Mouse (Mus musculus): Measurements from ENCODE around the gene Gm10273. TPM values are rescaled to one million over a fixed set of nuclear protein-coding genes. Genes with fewer than 3 reads are reported as not detected.

Gene Gm10273
- polyA plus RNA-seq, 1 experiment, result 10.3 TPM

GRCm38 (mm10) chr10:59354120-59354519, 41.3 kb upstream of the Gm10273 start:
- Histone ChIP-seq H3K79me2 (ENCODE audit: control insufficient read depth, insufficient read depth) (no peaks in the 10 kb centered on the region), H3K27me3 (ENCODE audit: control insufficient read depth, insufficient read depth, insufficient read length) (no peaks in the 10 kb centered on the region)
- no peak for TF ChIP-seq MYOG (IDR thresholded peaks at IDR 0.05; ENCODE audit: control insufficient read depth in 1 of 3, insufficient read depth in 1 of 3, insufficient read length in 2 of 3, low read depth in 2 of 3)
- no peak for TF ChIP-seq POLR2A (IDR thresholded peaks at IDR 0.05; ENCODE audit: insufficient read length, low read depth)
- TF ChIP-seq USF1 (IDR thresholded peaks at IDR 0.05; ENCODE audit: low read depth), result no peak
- no peak for TF ChIP-seq CEBPB (IDR thresholded peaks at IDR 0.05; ENCODE audit: insufficient read depth, poor library complexity, severe bottlenecking)
- no peak for TF ChIP-seq MAX (IDR thresholded peaks at IDR 0.05; ENCODE audit: low read depth)
- TF ChIP-seq MYOD1 (IDR thresholded peaks at IDR 0.05; ENCODE audit: control insufficient read depth in 1 of 3, insufficient read length in 2 of 3, low read depth in 2 of 3), result no peak

GRCm38 (mm10) chr10:59355020-59355419, 40.4 kb upstream of the Gm10273 start:
- H3K27me3 ChIP-seq (ENCODE audit: control insufficient read depth, insufficient read depth, insufficient read length), result no peaks in the 10 kb centered on the region
- TF ChIP-seq POLR2AphosphoS2 (IDR thresholded peaks at IDR 0.05; ENCODE audit: insufficient read length, low read depth) (no peak), USF1 (IDR thresholded peaks at IDR 0.05; ENCODE audit: low read depth) (no peak), CEBPB (IDR thresholded peaks at IDR 0.05; ENCODE audit: insufficient read depth, poor library complexity, severe bottlenecking) (no peak), E2F4 (IDR thresholded peaks at IDR 0.05; ENCODE audit: insufficient read depth) (no peak), MYOD1 (IDR thresholded peaks at IDR 0.05; ENCODE audit: control insufficient read depth in 1 of 3, insufficient read length in 2 of 3, low read depth in 2 of 3) (no peak), MAX (IDR thresholded peaks at IDR 0.05; ENCODE audit: low read depth) (no peak), POLR2A (IDR thresholded peaks at IDR 0.05; ENCODE audit: insufficient read length, low read depth) (no peak), REST (IDR thresholded peaks at IDR 0.05; ENCODE audit: insufficient read depth, insufficient read length) (no peak), MYOG (IDR thresholded peaks at IDR 0.05; ENCODE audit: control insufficient read depth in 1 of 3, insufficient read depth in 1 of 3, insufficient read length in 2 of 3, low read depth in 2 of 3) (no peak), TCF3 (IDR thresholded peaks at IDR 0.05; ENCODE audit: insufficient read length, low read depth) (no peak), SRF (IDR thresholded peaks at IDR 0.05; ENCODE audit: control insufficient read depth, insufficient read length, low read depth) (no peak), TCF12 (IDR thresholded peaks at IDR 0.05; ENCODE audit: insufficient read depth, poor library complexity, severe bottlenecking) (no peak)
- peaks cover 79% of the 10 kb centered on the region for H3K36me3 ChIP-seq (ENCODE audit: control insufficient read depth, insufficient read depth)
- no peaks in the 10 kb centered on the region for H3K79me2 ChIP-seq (ENCODE audit: control insufficient read depth, insufficient read depth)
- no peak overlapping the region for H3ac ChIP-seq (ENCODE audit: control insufficient read depth, insufficient read length)
- H3K4me3 ChIP-seq, result no peak overlapping the region
- H3K4me2 ChIP-seq (ENCODE audit: low read depth), result no peak overlapping the region

More at GRCm38 (mm10) chr10:59354120-59354519, 41.3 kb upstream of the Gm10273 start:
- Histone ChIP-seq H3ac (ENCODE audit: control insufficient read depth, insufficient read length) (no peak overlapping the region), H3K4me2 (ENCODE audit: low read depth) (no peak overlapping the region), H3K4me3 (no peak overlapping the region), H3K36me3 (ENCODE audit: control insufficient read depth, insufficient read depth) (peaks cover 80% of the 10 kb centered on the region)

GRCm38 (mm10) chr10:59358744-59359143, 36.7 kb upstream of the Gm10273 start:
- Histone ChIP-seq H3K79me2 (ENCODE audit: control insufficient read depth, insufficient read depth) (no peaks in the 10 kb centered on the region), H3K36me3 (ENCODE audit: control insufficient read depth, insufficient read depth) (peaks cover 74% of the 10 kb centered on the region), H3ac (ENCODE audit: control insufficient read depth, insufficient read length) (no peak overlapping the region), H3K4me3 (no peak overlapping the region), H3K4me2 (ENCODE audit: low read depth) (no peak overlapping the region), H3K27me3 (ENCODE audit: control insufficient read depth, insufficient read depth, insufficient read length) (no peaks in the 10 kb centered on the region)
- TF ChIP-seq MYOD1 (IDR thresholded peaks at IDR 0.05; ENCODE audit: control insufficient read depth in 1 of 3, insufficient read length in 2 of 3, low read depth in 2 of 3) (no peak), USF1 (IDR thresholded peaks at IDR 0.05; ENCODE audit: low read depth) (no peak), POLR2A (IDR thresholded peaks at IDR 0.05; ENCODE audit: insufficient read length, low read depth) (no peak), TCF12 (IDR thresholded peaks at IDR 0.05; ENCODE audit: insufficient read depth, poor library complexity, severe bottlenecking) (no peak), E2F4 (IDR thresholded peaks at IDR 0.05; ENCODE audit: insufficient read depth) (no peak), POLR2AphosphoS2 (IDR thresholded peaks at IDR 0.05; ENCODE audit: insufficient read length, low read depth) (no peak), MAX (IDR thresholded peaks at IDR 0.05; ENCODE audit: low read depth) (no peak)

- no peak overlapping the region for H3ac ChIP-seq (ENCODE audit: control insufficient read depth, insufficient read length)
- no peak overlapping the region for H3K4me2 ChIP-seq (ENCODE audit: low read depth)
- no peak overlapping the region for H3K4me3 ChIP-seq
- no peaks in the 10 kb centered on the region for H3K79me2 ChIP-seq (ENCODE audit: control insufficient read depth, insufficient read depth)
- TF ChIP-seq POLR2AphosphoS2 (IDR thresholded peaks at IDR 0.05; ENCODE audit: insufficient read length, low read depth), result no peak
- no peak for TF ChIP-seq USF1 (IDR thresholded peaks at IDR 0.05; ENCODE audit: low read depth)
- no peak for TF ChIP-seq E2F4 (IDR thresholded peaks at IDR 0.05; ENCODE audit: insufficient read depth)
- TF ChIP-seq SRF (IDR thresholded peaks at IDR 0.05; ENCODE audit: control insufficient read depth, insufficient read length, low read depth), result no peak
- TF ChIP-seq CEBPB (IDR thresholded peaks at IDR 0.05; ENCODE audit: insufficient read depth, poor library complexity, severe bottlenecking), result no peak
- peaks cover 84% of the 10 kb centered on the region for H3K36me3 ChIP-seq (ENCODE audit: control insufficient read depth, insufficient read depth)
- H3K27me3 ChIP-seq (ENCODE audit: control insufficient read depth, insufficient read depth, insufficient read length), result no peaks in the 10 kb centered on the region
Observed at GRCm38 (mm10) chr10:59363208-59363607, 32.2 kb upstream of the Gm10273 start.

GRCm38 (mm10) chr10:59364551-59364950, 30.9 kb upstream of the Gm10273 start:
- TF ChIP-seq POLR2AphosphoS2 (IDR thresholded peaks at IDR 0.05; ENCODE audit: insufficient read length, low read depth) (no peak), MAX (IDR thresholded peaks at IDR 0.05; ENCODE audit: low read depth) (no peak), CEBPB (IDR thresholded peaks at IDR 0.05; ENCODE audit: insufficient read depth, poor library complexity, severe bottlenecking) (no peak), E2F4 (IDR thresholded peaks at IDR 0.05; ENCODE audit: insufficient read depth) (no peak), SRF (IDR thresholded peaks at IDR 0.05; ENCODE audit: control insufficient read depth, insufficient read length, low read depth) (no peak)
- H3ac ChIP-seq (ENCODE audit: control insufficient read depth, insufficient read length), result no peak overlapping the region
- no peaks in the 10 kb centered on the region for H3K27me3 ChIP-seq (ENCODE audit: control insufficient read depth, insufficient read depth, insufficient read length)
- H3K4me3 ChIP-seq, result no peak overlapping the region
- no peak overlapping the region for H3K4me2 ChIP-seq (ENCODE audit: low read depth)
- peaks cover 91% of the 10 kb centered on the region for H3K36me3 ChIP-seq (ENCODE audit: control insufficient read depth, insufficient read depth)
- H3K79me2 ChIP-seq (ENCODE audit: control insufficient read depth, insufficient read depth), result no peaks in the 10 kb centered on the region

Measured in myocyte (in vitro differentiated cells).